Mouse (Mus musculus) heart, embryonic 11.5 days (tissue): ENCODE results near the gene Mpv17l2. TPM values are rescaled to one million over a fixed set of nuclear protein-coding genes. Genes with fewer than 3 reads are reported as not detected.

ENCODE experiments used
- ATAC-seq: fragments of 200-750 bp; cut with Nextera tagmentation; replicated peaks from 2 replicates; pipeline ENCODE4 v1.8.0; 2017; ENCODE audit warnings: moderate library complexity; ENCODE audit not compliant: insufficient number of reproducible peaks, low FRiP score, low TSS enrichment
- H3K27ac ChIP-seq: fragments of 300-500 bp; sonication (generic); 2 replicates; pipeline ENCODE4 v1.5.1; 2014; ENCODE audit warnings: mild to moderate bottlenecking, low read depth, low read length
- H3K27me3 ChIP-seq: fragments of 300-500 bp; sonication (generic); 2 replicates; pipeline ENCODE4 v1.6.1; 2014; ENCODE audit warnings: mild to moderate bottlenecking, low read length, mixed read lengths; ENCODE audit not compliant: control insufficient read depth, insufficient read depth
- H3K36me3 ChIP-seq: fragments of 300-500 bp; sonication (generic); 2 replicates; pipeline ENCODE4 v1.6.1; 2014; ENCODE audit warnings: mild to moderate bottlenecking, low read length, moderate library complexity, mixed read lengths; ENCODE audit not compliant: control insufficient read depth, insufficient read depth
- H3K4me1 ChIP-seq: fragments of 300-500 bp; sonication (generic); 2 replicates; pipeline ENCODE4 v1.6.1; 2014; ENCODE audit warnings: low read length; ENCODE audit not compliant: control insufficient read depth, insufficient read depth
- H3K4me2 ChIP-seq: fragments of 300-500 bp; sonication (generic); 2 replicates; pipeline ENCODE4 v1.6.1; 2014; ENCODE audit warnings: mild to moderate bottlenecking, moderate library complexity
- H3K4me3 ChIP-seq: fragments of 300-500 bp; sonication (generic); 2 replicates; pipeline ENCODE4 v1.5.1; 2014; ENCODE audit warnings: low read depth, low read length
- H3K9ac ChIP-seq: fragments of 300-500 bp; sonication (generic); 2 replicates; pipeline ENCODE4 v1.6.1; 2014; ENCODE audit warnings: mild to moderate bottlenecking, low read depth, low read length, moderate library complexity
- H3K9me3 ChIP-seq: fragments of 300-500 bp; sonication (generic); replicated peaks from 2 replicates; pipeline ENCODE4 v1.6.1; 2016; ENCODE audit warnings: low read length; ENCODE audit not compliant: control insufficient read depth
- WGBS: fragments of 180-500 bp; shearing (Covaris S2); extraction: QIAGEN DNeasy Blood & Tissue Kit; methylation state at CpG from one replicate; pipeline ENCODE4 v1.1.7; 2014; ENCODE audit not compliant: insufficient replicate concordance; 5-methylcytosine and 5-hydroxymethylcytosine counted together
- polyA plus RNA-seq: library from polyadenylated mRNA; unstranded; fragments of >200 nt; fragmentation: Nextera tagmentation; extraction: Ambion mirVana; gene quantifications from 2 replicates; pipeline ENCODE4 v1.2.1, GENCODE M21; 2014

Mpv17l2 gene
- polyA plus RNA-seq, 1 experiment from 2014 or later: 42.5 TPM

GRCm38 (mm10) chr8:70794215-70794614 lies 33.5 kb upstream of the Mpv17l2 start:
- no peak for ATAC-seq
- peaks cover 22% of the 10 kb centered on the region for H3K4me1 ChIP-seq
- no peak overlapping the region for H3K9ac ChIP-seq

GRCm38 (mm10) chr8:70792700-70793099 lies 32.0 kb upstream of the Mpv17l2 start:
- ATAC-seq: peak; percentile 11; the same call in 1 of the 2 replicates
- H3K4me3 ChIP-seq: peak overlapping the region; percentile 61

More at GRCm38 (mm10) chr8:70794215-70794614, 33.5 kb upstream of the Mpv17l2 start:
- H3K27ac ChIP-seq: no peak overlapping the region
- H3K27me3 ChIP-seq: peaks cover 40% of the 10 kb centered on the region
- H3K4me3 ChIP-seq: no peak overlapping the region
- H3K4me2 ChIP-seq: no peak overlapping the region
- WGBS: 77% methylated on average over 2 of the region's 2 CpGs
- H3K36me3 ChIP-seq: no peaks in the 10 kb centered on the region
- no peaks in the 10 kb centered on the region for H3K9me3 ChIP-seq

GRCm38 (mm10) chr8:70791975-70792691 lies 31.4 kb upstream of the Mpv17l2 start:
- Histone ChIP-seq H3K36me3 (no peaks in the 10 kb centered on the region), H3K4me2 (peak overlapping the region; percentile 80), H3K27ac (peak overlapping the region; percentile 50), H3K9ac (peak overlapping the region; percentile 86), H3K9me3 (no peaks in the 10 kb centered on the region), H3K4me3 (peak overlapping the region; percentile 61), H3K27me3 (peaks cover 23% of the 10 kb centered on the region), H3K4me1 (peaks cover 27% of the 10 kb centered on the region)
- ATAC-seq: peak; percentile 65
- 4% methylated on average over 58 of the region's 58 CpGs for WGBS

More at GRCm38 (mm10) chr8:70792700-70793099, 32.0 kb upstream of the Mpv17l2 start:
- Histone ChIP-seq H3K4me1 (peaks cover 27% of the 10 kb centered on the region), H3K9me3 (no peaks in the 10 kb centered on the region), H3K9ac (peak overlapping the region; percentile 86; the same call in 1 of the 2 replicates), H3K27me3 (peaks cover 25% of the 10 kb centered on the region), H3K36me3 (no peaks in the 10 kb centered on the region), H3K4me2 (peak overlapping the region; percentile 80), H3K27ac (peak overlapping the region; percentile 50)
- under 1% methylated on average over 20 of the region's 20 CpGs for WGBS

- H3K9me3 ChIP-seq: no peaks in the 10 kb centered on the region
- 76% methylated on average over 7 of the region's 7 CpGs for WGBS
Measured at GRCm38 (mm10) chr8:70791294-70791701, 30.6 kb upstream of the Mpv17l2 start.

GRCm38 (mm10) chr8:70790846-70791245 lies 30.1 kb upstream of the Mpv17l2 start:
- H3K27ac ChIP-seq: no peak overlapping the region
- ATAC-seq: no peak
- 0 out of 2 replicates have a peak overlapping the region, but pooled peaks have one; percentile 61 for H3K4me3 ChIP-seq
- 65% methylated on average over 8 of the region's 8 CpGs for WGBS
- peak overlapping the region; percentile 80 for H3K4me2 ChIP-seq
- H3K9ac ChIP-seq: peak overlapping the region; percentile 86
- peaks cover 27% of the 10 kb centered on the region for H3K4me1 ChIP-seq
- H3K27me3 ChIP-seq: peaks cover 20% of the 10 kb centered on the region
- H3K9me3 ChIP-seq: no peaks in the 10 kb centered on the region
- H3K36me3 ChIP-seq: peaks cover 5% of the 10 kb centered on the region; the same call in 1 of the 2 replicates

More at GRCm38 (mm10) chr8:70791294-70791701, 30.6 kb upstream of the Mpv17l2 start:
- Histone ChIP-seq H3K27ac (no peak overlapping the region), H3K4me1 (peaks cover 27% of the 10 kb centered on the region), H3K4me3 (peak overlapping the region; percentile 61), H3K9ac (peak overlapping the region; percentile 86), H3K4me2 (peak overlapping the region; percentile 80), H3K27me3 (peaks cover 23% of the 10 kb centered on the region), H3K36me3 (0 out of 2 replicates have a peak, but pooled peaks cover 3% of the 10 kb centered on the region)
- no peak for ATAC-seq

GRCm38 (mm10) chr8:70789046-70789445 lies 28.3 kb upstream of the Mpv17l2 start:
- Histone ChIP-seq H3K9ac (peak overlapping the region; percentile 22; the same call in 1 of the 2 replicates), H3K27ac (no peak overlapping the region), H3K4me1 (peaks cover 27% of the 10 kb centered on the region), H3K27me3 (peaks cover 8% of the 10 kb centered on the region), H3K4me2 (peak overlapping the region; percentile 49; the same call in 1 of the 2 replicates), H3K9me3 (no peaks in the 10 kb centered on the region), H3K4me3 (no peak overlapping the region), H3K36me3 (peaks cover 10% of the 10 kb centered on the region; the same call in 1 of the 2 replicates)
- 69% methylated on average over 10 of the region's 10 CpGs for WGBS
- ATAC-seq: no peak

- no peak overlapping the region for H3K9ac ChIP-seq
- no peaks in the 10 kb centered on the region for H3K27me3 ChIP-seq
- peaks cover 18% of the 10 kb centered on the region for H3K36me3 ChIP-seq
- ATAC-seq: peak; percentile 67
- H3K27ac ChIP-seq: no peak overlapping the region
- H3K4me1 ChIP-seq: peaks cover 27% of the 10 kb centered on the region
- H3K4me3 ChIP-seq: peak overlapping the region; percentile 13
- 9% methylated on average over 26 of the region's 30 CpGs for WGBS
- H3K9me3 ChIP-seq: no peaks in the 10 kb centered on the region
- H3K4me2 ChIP-seq: peak overlapping the region; percentile 49
Measured at GRCm38 (mm10) chr8:70787941-70788667, 27.4 kb upstream of the Mpv17l2 start.

- peaks cover 22% of the 10 kb centered on the region for H3K4me1 ChIP-seq
- WGBS: 89% methylated on average over 3 of the region's 3 CpGs
- H3K9ac ChIP-seq: no peak overlapping the region
- no peaks in the 10 kb centered on the region for H3K27me3 ChIP-seq
- no peaks in the 10 kb centered on the region for H3K9me3 ChIP-seq
- H3K36me3 ChIP-seq: peaks cover 22% of the 10 kb centered on the region
- H3K4me3 ChIP-seq: no peak overlapping the region
- peak overlapping the region; percentile 49 for H3K4me2 ChIP-seq
- ATAC-seq: no peak
- no peak overlapping the region for H3K27ac ChIP-seq
Measured at GRCm38 (mm10) chr8:70787051-70787445, 26.3 kb upstream of the Mpv17l2 start.
